Mouse (Mus musculus) splenic B cell, adult 2 months (primary cell): Measurements from ENCODE around the gene Yod1.

Experiments
- DNase-seq: peaks from one replicate; pipeline ENCODE4 v3.0.0-alpha.2; 2011; ENCODE audit warnings: low read depth, low spot score
- H3K27me3 ChIP-seq: 2 replicates; pipeline ENCODE4 v1.6.1; 2012; ENCODE audit warnings: mild to moderate bottlenecking, low read length, moderate library complexity, mixed read lengths; ENCODE audit not compliant: control insufficient read depth, poor library complexity, insufficient read depth, severe bottlenecking
- H3K36me3 ChIP-seq: 2 replicates; pipeline ENCODE4 v1.6.1; 2012; ENCODE audit warnings: mild to moderate bottlenecking, low read length, moderate library complexity, mixed read lengths; ENCODE audit not compliant: control insufficient read depth, poor library complexity, insufficient read depth, severe bottlenecking

Yod1 gene

GRCm38 (mm10) chr1:130717291-130717871, at the start of gene Yod1:
Gene Yod1 (plus strand): TSS chr1:130717327.
- peak; percentile 92 for DNase-seq
- Histone ChIP-seq H3K27me3 (no peaks in the 10 kb centered on the region; the same call in 1 of the 2 replicates), H3K36me3 (no peaks in the 10 kb centered on the region)

GRCm38 (mm10) chr1:130678551-130678950, 38.6 kb upstream of the Yod1 start:
- DNase-seq: no peak
- no peaks in the 10 kb centered on the region for H3K36me3 ChIP-seq
- no peaks in the 10 kb centered on the region for H3K27me3 ChIP-seq

GRCm38 (mm10) chr1:130681075-130681474, 36.1 kb upstream of the Yod1 start:
- no peaks in the 10 kb centered on the region for H3K27me3 ChIP-seq
- no peak for DNase-seq
- H3K36me3 ChIP-seq: no peaks in the 10 kb centered on the region

GRCm38 (mm10) chr1:130681656-130682413, 35.3 kb upstream of the Yod1 start:
- H3K36me3 ChIP-seq: no peaks in the 10 kb centered on the region
- no peak for DNase-seq
- H3K27me3 ChIP-seq: no peaks in the 10 kb centered on the region

- DNase-seq: no peak
- H3K36me3 ChIP-seq: no peaks in the 10 kb centered on the region
- H3K27me3 ChIP-seq: no peaks in the 10 kb centered on the region
These were observed 33.2 kb upstream of the Yod1 start for GRCm38 (mm10) chr1:130683905-130684304.

GRCm38 (mm10) chr1:130698601-130699000, 18.5 kb upstream of the Yod1 start:
- peaks cover 7% of the 10 kb centered on the region; the same call in 1 of the 2 replicates for H3K36me3 ChIP-seq
- no peak for DNase-seq
- no peaks in the 10 kb centered on the region for H3K27me3 ChIP-seq

- DNase-seq: no peak
These were observed 17.0 kb upstream of the Yod1 start for GRCm38 (mm10) chr1:130699937-130700633.

GRCm38 (mm10) chr1:130701976-130702375, 15.2 kb upstream of the Yod1 start:
- Histone ChIP-seq H3K36me3 (peaks cover 13% of the 10 kb centered on the region), H3K27me3 (no peaks in the 10 kb centered on the region)
- no peak for DNase-seq

More at GRCm38 (mm10) chr1:130699937-130700633, 17.0 kb upstream of the Yod1 start:
- peaks cover 7% of the 10 kb centered on the region; the same call in 1 of the 2 replicates for H3K36me3 ChIP-seq
- no peaks in the 10 kb centered on the region for H3K27me3 ChIP-seq

GRCm38 (mm10) chr1:130703613-130704012, 13.5 kb upstream of the Yod1 start:
- H3K27me3 ChIP-seq: no peaks in the 10 kb centered on the region
- no peak for DNase-seq
- peaks cover 11% of the 10 kb centered on the region for H3K36me3 ChIP-seq

- Histone ChIP-seq H3K36me3 (peaks cover 12% of the 10 kb centered on the region), H3K27me3 (no peaks in the 10 kb centered on the region)
- DNase-seq: no peak
These were observed 6.6 kb upstream of the Yod1 start for GRCm38 (mm10) chr1:130710283-130711080.

- Histone ChIP-seq H3K36me3 (peaks cover 3% of the 10 kb centered on the region; the same call in 1 of the 2 replicates), H3K27me3 (no peaks in the 10 kb centered on the region; the same call in 1 of the 2 replicates)
- no peak for DNase-seq
These were observed 3.1 kb upstream of the Yod1 start for GRCm38 (mm10) chr1:130714046-130714445.

- H3K27me3 ChIP-seq: no peaks in the 10 kb centered on the region; the same call in 1 of the 2 replicates
- peaks cover 1% of the 10 kb centered on the region; the same call in 1 of the 2 replicates for H3K36me3 ChIP-seq
- peak; percentile 98 for DNase-seq
These were observed 1.4 kb upstream of the Yod1 start, which contains the start of gene Gm29427 for GRCm38 (mm10) chr1:130715561-130716217. Gene Gm29427 (minus strand): TSS chr1:130715799.

GRCm38 (mm10) chr1:130716218-130716512, 962 bp upstream of the Yod1 start:
- DNase-seq: no peak
- no peaks in the 10 kb centered on the region; the same call in 1 of the 2 replicates for H3K27me3 ChIP-seq

More at GRCm38 (mm10) chr1:130716218-130716512, 962 bp upstream of the Yod1 start:
- H3K36me3 ChIP-seq: no peaks in the 10 kb centered on the region
